Mouse (Mus musculus): ENCODE measurements at regions not wholly inside any gene's neighbourhood (a gene's known extent, or its start where the extent isn't known, plus 50 kb on each side); places are given as distances from the start of the nearest gene placed in this dataset.
"Not testable (repeated sequence)": the region's sequence is repeated elsewhere in the genome, so short reads cannot be mapped to it uniquely, and the experiment has no call there.

DNA sequence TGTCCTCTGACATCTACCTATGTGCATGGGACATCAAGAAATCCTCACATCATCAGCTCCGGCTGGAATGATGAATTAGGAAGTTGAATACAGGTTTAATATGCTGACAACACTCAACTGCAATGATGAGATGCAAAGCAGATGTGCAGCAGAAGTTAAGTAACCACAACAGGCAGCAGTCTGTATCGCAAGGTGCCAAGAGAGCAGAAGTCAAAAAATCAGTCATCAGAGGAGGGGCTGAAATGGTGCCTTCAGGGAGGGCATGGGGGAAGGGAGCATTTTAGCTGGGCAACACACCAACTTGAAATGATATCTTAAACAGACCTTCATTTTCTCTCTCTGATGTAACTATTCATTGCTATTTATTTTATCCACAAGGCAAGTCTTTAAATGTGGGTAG is 152.3 kb upstream of the Fundc1 start:
- H3K4me1 ChIP-seq (ENCODE audit: control insufficient read depth, insufficient read depth, low read length) = no peaks in the 10 kb centered on the region
- H3K9me3 ChIP-seq (ENCODE audit: control insufficient read depth, low read length) = no peaks in the 10 kb centered on the region
- H3K36me3 ChIP-seq (ENCODE audit: control insufficient read depth, insufficient read depth, low read length) = no peaks in the 10 kb centered on the region
- H3K4me2 ChIP-seq (ENCODE audit: low read depth, low read length) = no peak overlapping the region
- H3K9ac ChIP-seq (replicated peaks; ENCODE audit: low read depth, low read length) = no peak overlapping the region
- ATAC-seq (ENCODE audit: low read depth) = no peak
- 84% methylated on average over 2 of the region's 2 CpGs for WGBS
- no peak overlapping the region for H3K4me3 ChIP-seq (ENCODE audit: low read depth, low read length)
- H3K27ac ChIP-seq (ENCODE audit: low read depth, low read length) = no peak overlapping the region
- no peaks in the 10 kb centered on the region for H3K27me3 ChIP-seq (ENCODE audit: control insufficient read depth, insufficient read depth, low read length)

DNA sequence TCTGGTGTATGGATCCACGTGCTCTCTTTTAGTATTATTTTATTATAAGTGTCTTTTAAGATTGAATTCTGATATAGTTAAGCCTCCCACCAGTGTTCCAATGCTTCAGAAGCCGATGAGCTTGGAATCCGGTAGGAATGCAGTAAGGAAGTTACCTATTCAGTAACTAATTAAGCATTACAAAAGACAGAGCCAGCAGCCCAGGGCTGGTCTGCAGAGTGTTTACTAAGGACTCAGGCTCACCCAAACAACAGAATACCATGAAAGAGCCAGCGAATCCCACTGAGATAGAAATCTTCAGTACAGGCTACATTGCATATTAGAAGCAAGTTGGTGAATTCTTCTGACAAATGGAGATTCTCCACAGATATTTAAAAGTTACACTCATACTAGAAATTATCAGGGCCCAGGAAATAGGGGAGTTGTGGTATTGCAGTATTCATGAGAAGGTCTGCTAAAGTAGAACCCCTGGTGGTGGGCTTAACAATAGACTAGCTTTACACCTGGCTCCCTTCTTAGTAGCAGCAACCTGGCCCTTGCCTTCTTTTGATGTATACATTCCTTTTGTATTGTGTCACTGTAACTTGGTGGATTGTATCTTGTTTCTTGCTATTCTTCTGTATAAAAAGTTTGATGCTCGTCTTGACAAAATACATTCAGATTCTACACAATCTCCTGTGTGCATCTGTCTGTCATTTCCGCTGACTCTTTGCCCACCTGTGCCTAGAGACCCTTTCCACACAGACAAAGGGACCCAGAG is 149.9 kb upstream of the Fundc1 start:
- H3K27ac ChIP-seq (ENCODE audit: low read depth, low read length); H3K4me2 ChIP-seq (ENCODE audit: low read depth, low read length); H3K27me3 ChIP-seq (ENCODE audit: control insufficient read depth, insufficient read depth, low read length): not testable (repeated sequence)

DNA sequence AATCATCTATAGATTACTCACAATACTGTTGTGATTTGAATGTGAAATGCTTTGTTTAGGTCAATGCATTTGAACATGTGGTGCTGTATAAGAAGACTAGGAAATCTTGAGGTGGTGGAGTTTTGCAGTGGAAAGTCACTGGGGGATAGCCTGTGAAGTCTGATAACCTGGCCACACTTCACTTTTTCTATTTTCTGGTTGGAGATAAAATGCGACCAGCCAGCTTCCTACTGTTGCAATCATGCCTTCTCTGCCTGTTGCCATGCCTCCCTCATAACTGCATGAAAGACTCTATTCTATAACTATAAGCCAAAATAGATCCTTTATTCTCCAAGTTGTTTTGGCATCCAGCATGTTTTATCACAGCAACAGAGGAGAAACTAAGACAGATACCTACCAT is 142.4 kb upstream of the Fundc1 start:
- H3K27ac ChIP-seq (ENCODE audit: low read depth, low read length) = no peak overlapping the region
- WGBS = 86% methylated on average over 1 of the region's 1 CpGs
- H3K9me3 ChIP-seq (ENCODE audit: control insufficient read depth, low read length) = no peaks in the 10 kb centered on the region
- no peak overlapping the region for H3K4me3 ChIP-seq (ENCODE audit: low read depth, low read length)
- no peak for ATAC-seq (ENCODE audit: low read depth)
- H3K4me1 ChIP-seq (ENCODE audit: control insufficient read depth, insufficient read depth, low read length) = no peaks in the 10 kb centered on the region
- H3K4me2 ChIP-seq (ENCODE audit: low read depth, low read length) = no peak overlapping the region
- H3K9ac ChIP-seq (replicated peaks; ENCODE audit: low read depth, low read length) = no peak overlapping the region
- H3K27me3 ChIP-seq (ENCODE audit: control insufficient read depth, insufficient read depth, low read length) = no peaks in the 10 kb centered on the region
- no peaks in the 10 kb centered on the region for H3K36me3 ChIP-seq (ENCODE audit: control insufficient read depth, insufficient read depth, low read length)

More for the DNA sequence above, 149.9 kb upstream of the Fundc1 start:
- not testable (repeated sequence) for H3K4me1 ChIP-seq (ENCODE audit: control insufficient read depth, insufficient read depth, low read length); H3K4me3 ChIP-seq (ENCODE audit: low read depth, low read length); H3K36me3 ChIP-seq (ENCODE audit: control insufficient read depth, insufficient read depth, low read length); ATAC-seq (ENCODE audit: low read depth); H3K9ac ChIP-seq (replicated peaks; ENCODE audit: low read depth, low read length); H3K9me3 ChIP-seq (ENCODE audit: control insufficient read depth, low read length)
- WGBS = 81% methylated on average over 6 of the region's 6 CpGs

DNA sequence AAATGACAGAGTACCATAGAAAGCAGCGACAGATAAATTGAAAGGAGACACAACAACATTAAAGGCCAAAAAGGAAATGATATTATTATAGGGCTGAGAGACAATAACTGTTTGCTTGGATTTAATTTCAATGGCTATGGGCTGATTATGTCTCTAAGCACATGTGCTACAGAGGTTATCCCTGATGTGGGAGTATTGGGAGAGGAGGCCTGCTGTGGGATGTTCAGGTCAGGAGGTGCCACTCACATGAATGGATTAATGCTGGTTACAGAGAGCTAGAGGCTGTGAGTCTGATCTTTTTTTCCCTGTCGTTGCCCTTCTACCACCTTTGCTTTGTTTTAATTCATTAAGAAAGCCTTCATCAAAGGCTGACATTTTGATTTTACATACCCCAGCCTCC is 140.8 kb upstream of the Fundc1 start:
- H3K4me1 ChIP-seq (ENCODE audit: control insufficient read depth, insufficient read depth, low read length) = no peaks in the 10 kb centered on the region
- WGBS = 74% methylated on average over 2 of the region's 2 CpGs
- no peak overlapping the region for H3K27ac ChIP-seq (ENCODE audit: low read depth, low read length)
- no peak overlapping the region for H3K4me3 ChIP-seq (ENCODE audit: low read depth, low read length)
- no peak for ATAC-seq (ENCODE audit: low read depth)
- H3K9ac ChIP-seq (replicated peaks; ENCODE audit: low read depth, low read length) = no peak overlapping the region
- no peak overlapping the region for H3K4me2 ChIP-seq (ENCODE audit: low read depth, low read length)
- no peaks in the 10 kb centered on the region for H3K9me3 ChIP-seq (ENCODE audit: control insufficient read depth, low read length)
- no peaks in the 10 kb centered on the region for H3K27me3 ChIP-seq (ENCODE audit: control insufficient read depth, insufficient read depth, low read length)
- no peaks in the 10 kb centered on the region for H3K36me3 ChIP-seq (ENCODE audit: control insufficient read depth, insufficient read depth, low read length)

DNA sequence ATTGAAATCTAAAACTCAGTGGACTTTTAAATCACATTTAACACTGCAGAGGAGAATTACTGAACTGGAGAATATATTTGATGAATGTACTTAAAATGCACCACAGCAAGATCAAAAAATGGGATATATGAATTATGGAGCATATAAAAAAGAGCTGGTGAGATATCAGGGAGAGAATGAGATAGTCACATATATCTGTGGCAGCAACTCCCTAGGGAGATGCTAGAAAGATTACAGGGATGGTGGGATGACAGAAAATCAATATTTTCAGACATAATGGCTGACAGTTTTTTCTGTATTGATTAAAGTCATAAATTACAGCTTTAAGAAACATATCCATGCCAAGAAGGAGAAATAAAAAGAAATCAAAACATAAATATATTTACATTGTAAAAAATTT is 140.3 kb upstream of the Fundc1 start:
- peak; percentile 54; the same call in 1 of the 2 replicates for ATAC-seq (ENCODE audit: low read depth)

More for the DNA sequence above, 140.3 kb upstream of the Fundc1 start:
- no peaks in the 10 kb centered on the region for H3K4me1 ChIP-seq (ENCODE audit: control insufficient read depth, insufficient read depth, low read length)
- H3K9ac ChIP-seq (replicated peaks; ENCODE audit: low read depth, low read length) = no peak overlapping the region
- no peak overlapping the region for H3K4me3 ChIP-seq (ENCODE audit: low read depth, low read length)
- H3K9me3 ChIP-seq (ENCODE audit: control insufficient read depth, low read length) = no peaks in the 10 kb centered on the region
- H3K4me2 ChIP-seq (ENCODE audit: low read depth, low read length) = no peak overlapping the region
- H3K27ac ChIP-seq (ENCODE audit: low read depth, low read length) = no peak overlapping the region
- no peaks in the 10 kb centered on the region for H3K27me3 ChIP-seq (ENCODE audit: control insufficient read depth, insufficient read depth, low read length)
- no peaks in the 10 kb centered on the region for H3K36me3 ChIP-seq (ENCODE audit: control insufficient read depth, insufficient read depth, low read length)

Measured in neural tube, embryonic 14.5 days (tissue).